Mouse (Mus musculus): ENCODE results near the gene Hic1. TPM values are rescaled to one million over a fixed set of nuclear protein-coding genes. Genes with fewer than 3 reads are reported as not detected.
"Not testable (repeated sequence)": the region's sequence is repeated elsewhere in the genome, so short reads cannot be mapped to it uniquely, and the experiment has no call there.

The Hic1 gene
- total RNA-seq, 1 experiment from 2014 or later, result 17.0 TPM

DNA sequence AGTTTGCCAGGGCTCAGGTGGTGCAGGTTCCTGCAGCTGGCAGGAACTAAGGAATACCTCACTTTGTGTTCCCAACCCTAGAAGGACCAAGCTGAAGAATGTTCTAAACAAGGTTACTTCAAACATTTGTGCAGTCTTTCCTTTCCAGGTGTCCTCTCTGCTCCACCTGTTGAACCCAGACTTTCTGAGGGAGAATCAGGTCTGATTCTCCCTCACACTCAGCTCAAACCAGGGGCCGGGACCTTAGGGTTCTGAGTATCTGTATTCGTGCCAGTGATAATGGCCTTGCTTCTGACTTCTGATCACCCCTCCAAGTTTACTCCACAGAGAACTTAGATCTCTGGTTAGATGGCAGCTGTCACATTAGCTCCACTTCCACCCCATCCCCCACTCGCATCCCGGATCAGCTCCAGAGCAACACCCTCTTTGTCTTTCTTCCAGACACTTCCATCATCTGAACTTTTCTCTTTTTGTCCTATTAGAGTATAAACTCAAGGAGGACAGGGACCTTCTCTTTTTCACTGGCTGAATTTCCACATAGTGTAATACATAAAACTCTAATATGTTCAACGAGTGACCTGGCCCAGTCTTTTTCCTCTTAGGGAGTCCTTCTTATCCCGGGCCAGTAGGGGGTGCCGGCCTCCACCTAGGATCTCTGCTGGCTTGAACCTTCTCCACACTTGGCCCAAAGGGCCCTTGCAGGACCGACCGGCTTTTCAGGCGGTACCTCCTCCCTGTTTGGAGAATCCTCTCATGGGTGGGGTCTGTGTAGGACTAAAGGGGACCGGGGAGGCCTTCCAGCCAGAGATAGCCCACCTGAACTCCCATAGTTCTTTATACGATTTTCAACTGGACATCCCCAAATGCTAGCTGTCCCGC is 23.3 kb upstream of the Hic1 start:
- peak; percentile 93 for DNase-seq

DNA sequence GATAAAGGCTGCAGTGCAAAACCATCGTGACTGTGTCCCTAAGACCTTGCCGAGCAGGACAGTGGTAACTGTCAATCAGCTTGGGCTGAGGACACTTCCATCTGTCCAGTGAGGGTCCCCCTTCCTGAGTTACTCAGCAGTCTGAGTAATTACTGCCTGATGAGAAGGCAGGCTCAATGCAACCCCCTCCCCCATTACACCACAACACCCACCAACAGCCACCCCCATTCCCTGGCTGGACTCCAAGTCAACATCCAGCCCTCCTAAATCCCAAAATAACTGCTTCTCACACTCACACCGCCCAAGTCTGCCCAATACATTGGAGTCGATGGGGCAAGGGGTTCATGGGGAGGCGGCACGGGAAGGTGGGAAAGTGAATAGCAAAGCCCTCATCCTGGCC is 22.5 kb upstream of the Hic1 start:
- DNase-seq, result no peak

DNA sequence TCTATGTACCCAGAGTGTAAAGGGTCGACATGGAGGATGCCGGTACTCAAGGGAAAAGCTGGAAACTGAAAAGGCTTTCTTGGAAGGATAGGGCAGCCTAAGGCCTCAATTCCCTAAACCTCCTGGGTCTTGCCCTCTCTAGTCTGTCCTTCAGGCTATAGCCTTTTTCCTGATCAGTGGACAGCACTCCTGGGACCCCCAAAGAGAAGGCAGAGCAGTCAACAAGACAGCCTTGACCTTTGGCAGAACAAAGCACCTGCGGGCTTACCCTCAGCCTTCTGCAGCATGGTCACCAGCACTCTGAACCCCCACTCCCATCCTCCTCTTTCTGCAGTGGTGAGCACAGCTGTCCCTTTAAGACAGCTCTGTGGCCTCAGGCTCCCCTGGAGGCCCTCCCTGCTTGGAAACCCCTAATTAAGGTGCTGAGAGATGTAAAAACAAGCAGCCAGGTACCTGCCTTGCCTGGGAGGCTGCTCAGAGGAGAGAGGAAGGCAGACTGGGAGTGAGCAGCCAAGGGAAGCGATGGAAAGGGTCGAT is 21.7 kb upstream of the Hic1 start, which contains the start of gene Dph1:
Dph1 (minus strand) TSS at position 337 of the 537 bp plus-strand sequence.
- DNase-seq, result no peak

DNA sequence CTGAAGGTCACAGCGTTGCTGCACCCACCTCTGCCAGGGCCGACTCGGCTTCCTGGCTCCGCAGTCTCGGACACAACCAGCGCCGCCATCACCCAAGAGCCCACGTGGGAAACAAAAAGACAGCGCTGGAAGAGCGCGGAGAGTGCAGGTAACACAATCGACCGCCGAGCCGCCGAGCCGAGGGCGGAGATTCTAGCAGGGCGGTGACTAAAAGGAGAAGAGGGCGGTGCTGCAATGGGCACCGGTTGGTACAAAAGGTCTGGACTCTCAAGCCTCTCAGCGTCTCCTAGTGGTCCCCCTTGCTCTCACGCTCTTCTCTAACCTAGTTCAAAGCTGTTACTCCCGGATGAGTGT is 21.0 kb upstream of the Hic1 start:
- peak; percentile 93 for DNase-seq

DNA sequence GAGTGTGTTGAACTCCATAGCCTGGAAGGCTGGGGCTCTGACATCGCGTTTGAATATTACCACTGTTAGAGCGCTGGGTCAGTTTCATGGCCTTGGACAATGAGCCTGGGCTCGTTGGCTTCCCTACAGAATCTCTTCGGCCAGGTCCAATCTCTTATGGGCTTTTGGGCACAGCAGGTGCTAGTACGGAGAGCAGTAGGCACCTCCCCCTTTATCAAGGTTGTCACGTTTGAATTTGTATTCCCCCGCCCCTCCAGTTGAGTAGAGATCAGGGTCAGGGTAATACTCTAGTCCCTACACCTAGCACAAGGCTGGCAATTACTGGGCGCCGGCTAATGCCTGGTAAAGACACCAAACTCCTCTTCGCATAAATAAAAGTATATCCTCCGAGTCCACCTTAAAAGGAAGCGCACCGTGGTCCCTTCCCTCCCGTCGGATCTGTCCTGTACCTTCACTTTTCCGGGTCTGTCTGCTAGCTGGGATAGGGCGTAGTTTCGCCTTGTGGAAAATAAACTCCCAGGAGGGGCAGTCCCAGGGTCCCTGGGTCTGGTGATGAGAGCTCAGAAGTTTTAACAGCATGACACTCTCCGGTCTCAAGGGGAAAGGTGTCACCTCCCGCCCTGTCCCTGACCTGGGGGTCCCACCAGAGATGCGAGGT is 20.5 kb upstream of the Hic1 start:
- DNase-seq, result no peak

DNA sequence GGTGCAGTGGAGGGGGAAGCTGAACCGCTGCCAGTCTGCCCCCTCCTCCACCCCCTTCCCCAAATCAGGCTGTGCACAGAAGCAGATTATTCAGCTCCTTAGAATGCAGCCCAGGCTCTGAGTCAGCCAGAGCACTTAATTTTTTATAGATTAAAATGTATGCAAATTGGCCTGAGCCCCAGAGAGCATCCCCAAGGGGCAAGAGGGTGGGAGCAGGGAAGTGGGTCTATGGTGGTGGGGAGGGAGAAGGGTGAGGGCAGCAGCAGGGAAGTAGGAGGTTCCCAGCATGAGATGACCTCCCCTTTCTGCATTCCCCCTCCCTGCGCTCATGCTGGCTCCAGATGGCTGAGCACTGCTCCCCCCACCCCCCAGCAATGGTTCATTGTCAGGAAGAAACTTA is 15.7 kb upstream of the Hic1 start:
- DNase-seq, result peak; percentile 2

DNA sequence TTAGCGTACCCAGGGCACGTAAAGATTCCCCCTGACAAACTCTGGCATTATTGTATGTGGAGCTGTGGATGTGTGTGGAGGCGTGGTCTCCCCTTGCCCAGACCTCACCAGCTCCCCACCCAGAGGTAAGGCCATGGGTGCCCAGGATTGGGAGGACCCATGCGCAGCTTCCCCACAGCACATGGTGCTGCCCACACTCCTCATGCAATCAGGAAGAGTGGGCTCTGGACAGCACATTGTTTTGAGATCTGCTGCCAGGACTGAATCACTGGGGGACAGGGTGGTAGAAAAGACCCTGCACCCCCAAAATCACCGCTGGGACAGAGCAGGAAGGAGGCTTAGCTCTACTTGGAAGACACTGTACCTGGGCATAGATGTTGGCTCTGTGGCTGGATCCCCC is 15.3 kb upstream of the Hic1 start:
- peak; percentile 3 for DNase-seq

DNA sequence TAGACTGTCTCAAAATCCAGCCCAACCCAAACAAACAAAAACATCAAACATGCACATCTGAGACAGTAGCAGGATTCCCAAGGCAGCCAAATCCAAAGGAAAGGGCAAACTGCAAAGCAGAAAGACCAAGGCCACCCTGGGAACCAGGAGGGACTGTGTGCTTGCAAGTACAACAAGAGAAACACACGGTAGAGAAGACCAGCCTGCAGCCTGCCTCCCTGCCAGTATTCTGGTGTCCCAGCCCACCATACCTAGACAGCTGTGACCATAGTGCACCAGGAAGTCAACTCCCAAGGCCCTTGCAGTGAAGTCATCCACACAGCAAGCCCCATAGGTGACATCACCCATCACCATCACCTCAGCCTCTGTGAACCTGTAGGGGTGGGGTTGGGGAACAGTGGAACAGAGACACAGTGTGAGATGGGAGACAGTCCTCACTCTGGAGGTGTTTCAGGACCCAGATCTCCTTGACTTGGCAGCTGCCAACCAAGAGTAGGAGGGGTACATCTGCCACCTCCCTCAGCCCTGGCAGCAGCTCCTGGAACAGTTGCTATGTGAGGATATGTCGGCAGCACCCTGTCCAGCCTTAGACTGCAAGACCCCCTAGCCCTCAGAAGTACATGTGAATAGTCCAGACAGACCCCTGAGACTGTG is 14.7 kb upstream of the Hic1 start:
- DNase-seq, result peak; percentile 11

DNA sequence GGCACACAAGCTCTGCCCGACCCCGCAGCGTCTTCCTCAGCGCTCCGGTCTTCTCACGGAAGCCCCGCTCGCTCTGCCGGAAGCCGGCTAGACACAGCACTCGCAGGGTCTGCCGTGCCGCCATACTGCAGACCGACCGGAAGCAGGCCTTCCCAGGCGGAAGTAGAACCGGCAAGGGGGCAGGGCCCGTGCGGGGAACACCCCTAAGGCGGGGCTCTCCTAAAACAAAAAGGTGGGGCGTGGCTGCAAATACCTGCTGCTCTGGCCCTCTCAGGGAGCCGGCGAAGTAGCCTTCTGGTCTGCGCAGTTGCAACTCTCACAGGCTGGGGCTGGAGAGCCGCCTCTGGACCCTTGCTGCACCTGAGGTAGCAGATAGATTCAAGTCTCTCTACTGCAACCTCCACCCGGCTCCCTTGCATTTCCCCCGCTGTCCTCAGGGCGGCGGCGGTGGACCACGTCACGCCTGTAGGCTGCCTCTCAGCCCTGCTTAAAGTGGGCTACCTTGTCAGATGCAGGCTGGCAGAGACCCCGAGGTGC is 9.4 kb upstream of the Hic1 start, which contains the start of gene Ovca2:
Ovca2 (minus strand) TSS at position 164 of the 537 bp plus-strand sequence.
- peak; percentile 95 for DNase-seq

DNA sequence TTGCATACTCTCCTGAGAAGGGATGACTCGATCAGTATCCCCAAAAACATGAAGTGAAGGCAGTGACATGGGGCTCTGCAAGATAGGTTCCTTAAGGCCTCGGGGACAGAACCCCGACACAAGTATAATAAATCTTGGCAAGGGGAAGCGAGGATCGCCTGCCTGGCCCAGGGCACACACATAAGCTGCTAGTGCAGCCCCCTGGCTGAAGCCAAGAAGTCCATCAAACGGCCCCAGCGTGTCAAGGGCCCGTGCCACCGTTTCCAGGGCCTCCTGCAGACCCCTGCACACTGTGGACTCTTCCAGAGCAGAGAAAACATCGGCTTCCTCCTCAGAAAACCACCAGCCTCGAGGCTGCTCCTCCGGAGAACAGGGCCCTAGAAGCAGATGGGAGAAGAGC is 8.7 kb upstream of the Hic1 start:
- DNase-seq, result peak; percentile 14

DNA sequence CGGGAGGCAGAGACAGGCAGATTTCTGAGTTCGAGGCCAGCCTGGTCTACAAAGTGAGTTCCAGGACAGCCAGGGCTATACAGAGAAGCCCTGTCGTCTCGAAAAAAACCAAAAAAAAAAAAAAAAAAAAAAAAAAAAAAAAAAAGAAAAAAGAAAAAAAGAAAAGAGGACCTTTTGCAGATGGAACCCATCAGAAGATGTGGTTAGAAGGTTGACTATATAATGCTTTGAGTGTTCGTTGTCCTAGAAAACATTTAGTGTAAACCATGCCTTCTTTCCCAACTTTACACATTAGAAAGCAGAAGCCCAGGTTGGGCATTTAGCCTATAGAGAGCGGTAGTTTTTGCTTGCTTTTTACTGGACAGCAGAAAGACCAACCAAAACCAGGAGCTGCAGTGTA is 5.3 kb upstream of the Hic1 start:
- not testable (repeated sequence) for DNase-seq

DNA sequence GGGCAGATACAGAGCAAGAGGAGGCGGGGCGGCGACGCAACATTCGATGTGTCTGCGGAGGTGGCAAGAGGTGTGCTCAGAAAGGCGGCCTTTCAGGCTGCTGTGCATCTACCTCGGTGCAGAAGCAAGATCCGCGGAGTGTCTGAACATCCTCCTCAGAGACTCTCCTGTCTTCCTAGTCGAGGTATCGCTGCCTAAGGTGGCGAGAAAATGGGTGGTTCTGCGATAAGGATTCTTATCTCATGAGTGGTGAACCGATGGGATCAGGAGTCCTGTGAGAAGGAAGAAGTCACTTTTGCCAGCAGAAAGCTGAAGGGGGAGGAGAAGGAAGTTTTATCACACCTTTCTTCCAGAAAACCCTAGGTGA is 4.5 kb upstream of the Hic1 start:
- no peak for DNase-seq

DNA sequence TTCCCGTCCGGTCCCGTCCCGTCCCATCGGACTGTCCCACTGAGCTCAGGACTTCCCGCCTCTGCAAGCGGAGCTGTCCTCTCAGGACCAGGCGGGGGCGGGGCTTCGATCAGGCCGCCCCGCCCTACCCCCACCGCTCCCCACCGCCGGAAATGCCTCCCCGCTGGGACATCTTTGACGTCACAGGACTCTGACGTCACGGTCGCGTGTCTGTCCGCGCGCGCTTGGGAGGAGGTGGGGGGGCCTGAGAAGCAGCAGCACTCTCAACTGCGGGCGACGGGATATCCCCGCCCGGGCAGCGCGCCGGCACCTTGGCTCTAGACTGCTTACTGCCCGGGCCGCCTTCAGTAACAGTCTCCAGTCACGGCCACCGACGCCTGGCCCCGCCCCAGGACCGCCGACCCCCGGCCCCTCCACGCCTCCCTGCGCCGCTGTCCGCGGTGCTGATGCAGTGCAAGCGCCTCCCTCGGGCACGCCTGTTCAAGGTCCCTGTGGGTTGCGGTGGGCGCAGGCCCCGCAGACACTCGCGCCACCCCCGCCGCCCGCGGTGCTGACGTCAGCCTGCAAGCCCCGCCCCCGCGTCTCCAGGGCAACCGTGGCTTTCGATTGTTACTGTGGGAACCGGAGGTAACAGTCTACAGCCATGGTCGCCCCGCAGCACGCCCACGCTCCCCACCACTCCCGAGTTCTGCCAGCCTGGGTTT is 3.9 kb upstream of the Hic1 start:
- DNase-seq, result peak; percentile 94

DNA sequence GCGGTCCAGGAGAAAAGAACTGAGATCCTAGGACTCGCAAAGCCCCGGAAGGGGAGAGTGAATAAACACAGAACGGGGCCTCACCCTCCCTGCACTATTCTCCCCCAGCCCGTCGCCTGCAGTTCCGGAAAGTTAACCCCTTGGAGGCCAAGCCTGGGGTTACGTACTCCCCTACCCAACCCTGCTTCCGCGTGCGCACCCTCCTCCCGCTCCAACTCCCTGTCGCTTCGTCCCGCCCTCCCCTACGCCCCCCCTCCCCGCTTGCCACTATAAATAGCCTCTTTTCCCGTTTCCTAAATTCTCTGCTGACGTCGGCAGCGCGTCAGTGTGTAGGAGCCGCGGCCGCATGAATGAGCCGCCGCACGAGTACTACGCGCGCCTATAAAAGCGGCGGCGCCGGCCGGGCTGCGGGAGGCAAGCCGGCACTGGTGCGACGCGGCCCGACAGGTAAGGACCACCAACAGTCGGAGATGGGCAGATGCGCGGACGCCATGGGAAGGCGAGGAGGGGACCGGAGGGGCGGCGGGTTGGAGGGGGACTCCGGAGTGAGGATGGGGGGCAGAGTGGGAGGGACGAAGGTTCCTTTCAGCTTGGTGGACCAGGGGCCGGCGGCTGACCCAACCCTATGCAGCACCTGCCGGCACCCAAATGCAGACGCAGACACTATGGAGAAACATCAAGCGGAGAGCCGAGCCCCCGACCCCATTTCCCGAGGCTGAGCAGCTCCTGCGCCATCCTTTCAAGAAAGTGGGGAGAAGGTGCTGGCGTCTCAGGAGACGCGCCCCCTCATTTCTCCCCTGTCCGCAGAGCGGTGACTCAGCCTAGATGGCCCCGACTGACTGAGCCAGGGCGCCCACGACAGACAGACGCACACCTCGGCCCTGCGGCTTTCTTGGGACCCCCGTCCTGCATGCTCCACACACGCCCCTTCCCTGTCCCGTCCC is 3.1 kb upstream of the Hic1 start:
- DNase-seq, result no peak

DNA sequence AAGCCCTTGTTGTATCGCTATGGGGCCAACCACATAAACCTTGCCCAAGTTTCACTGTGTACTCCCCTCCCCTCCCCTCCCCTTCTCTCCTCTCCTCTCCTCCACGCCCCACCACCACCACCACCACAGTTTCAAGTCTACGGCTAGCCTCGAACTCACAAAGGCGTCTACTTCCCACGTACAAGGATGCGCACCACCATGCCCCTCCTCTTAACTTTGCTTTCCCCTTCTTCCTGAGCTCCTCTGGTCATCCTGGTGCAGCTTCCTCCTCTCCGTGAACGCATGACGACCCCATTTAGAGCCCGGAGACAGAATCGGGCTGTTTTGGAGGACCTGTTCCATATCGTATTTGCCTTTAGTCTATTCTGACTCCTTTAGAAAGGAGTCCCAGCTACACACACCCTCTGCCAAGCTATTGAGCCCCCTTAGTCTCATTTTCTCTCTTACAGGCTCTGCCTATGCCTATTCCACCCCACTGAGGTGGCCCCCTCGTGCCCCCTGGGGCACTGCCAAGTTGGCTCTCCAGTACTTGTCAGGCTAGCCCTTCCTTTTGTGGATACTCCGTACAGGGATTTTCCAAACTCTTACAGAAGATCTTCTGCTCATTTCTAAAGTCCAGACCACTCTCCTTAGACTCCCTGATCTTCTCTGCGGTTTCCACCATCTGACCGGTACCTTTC is 2.0 kb upstream of the Hic1 start:
- DNase-seq, result no peak

DNA sequence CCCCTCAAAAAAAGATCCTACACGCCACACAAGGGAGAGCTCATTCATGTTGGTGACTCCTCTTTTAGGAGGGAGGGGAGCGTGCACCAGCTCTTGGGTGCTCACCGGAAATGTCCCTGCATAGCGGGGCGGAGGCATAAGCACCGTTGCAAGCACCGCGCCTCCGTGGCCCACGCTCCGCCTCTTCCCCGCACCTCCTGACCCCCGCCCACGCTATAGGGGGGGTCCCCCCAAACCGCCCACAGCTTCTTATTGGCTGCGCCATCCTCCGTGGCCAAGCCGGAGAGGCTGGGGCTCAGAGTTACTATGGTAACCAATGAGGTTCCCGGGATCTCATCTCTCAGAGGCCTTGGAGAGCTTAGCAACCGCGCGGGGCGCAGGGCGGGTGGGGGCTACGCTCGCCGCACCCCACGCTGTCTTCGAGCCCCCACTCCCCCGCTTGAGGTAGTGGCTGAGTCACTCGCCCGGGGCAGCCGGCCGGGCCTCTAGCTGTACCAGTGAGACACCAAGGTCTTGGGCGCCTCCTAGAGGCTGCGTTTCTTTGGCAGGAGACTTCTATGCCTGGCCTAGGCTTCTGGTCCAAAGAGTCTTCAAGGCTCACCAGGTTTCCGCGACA is 925 bp upstream of the Hic1 start:
- peak; percentile 95 for DNase-seq

DNA sequence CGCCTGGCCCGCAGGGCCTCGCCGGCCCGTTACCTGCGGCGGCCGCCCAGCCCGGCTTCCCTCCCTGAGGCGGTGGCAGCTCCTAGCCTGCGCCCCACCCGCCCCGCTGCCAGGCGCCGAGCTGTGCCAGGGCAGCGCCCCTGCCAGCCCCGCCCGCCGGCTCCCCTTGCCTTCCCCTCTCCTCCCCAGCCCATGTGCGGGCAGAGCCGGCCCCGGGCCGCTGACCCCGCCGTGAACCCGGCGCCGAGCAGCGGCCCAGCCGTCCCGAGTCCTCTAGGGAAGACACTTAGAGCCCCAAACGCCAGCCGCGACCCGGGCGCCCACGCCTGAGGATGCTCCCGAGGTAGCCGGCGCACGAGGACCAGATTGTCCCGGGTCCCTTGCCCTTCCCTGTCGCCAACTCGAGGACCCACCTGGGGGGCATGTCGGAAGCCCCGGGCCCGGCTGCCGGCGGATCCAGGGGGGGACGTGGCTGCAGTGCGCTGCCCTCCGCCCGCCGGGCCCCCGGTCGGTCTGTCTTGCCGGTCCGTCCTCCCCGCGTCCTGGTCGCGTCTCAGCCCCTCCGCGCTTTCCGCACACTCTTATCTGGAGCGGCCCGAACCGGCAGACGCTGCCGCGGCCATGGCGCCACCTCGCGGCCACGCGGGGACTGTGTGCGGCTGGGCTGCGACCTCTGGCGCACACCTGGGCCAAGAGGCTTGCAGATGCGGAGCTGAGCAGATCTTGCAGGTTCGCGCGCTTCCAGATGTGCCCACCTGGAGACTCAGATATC is 543 bp downstream of the Hic1 start:
- DNase-seq, result peak; percentile 92

DNA sequence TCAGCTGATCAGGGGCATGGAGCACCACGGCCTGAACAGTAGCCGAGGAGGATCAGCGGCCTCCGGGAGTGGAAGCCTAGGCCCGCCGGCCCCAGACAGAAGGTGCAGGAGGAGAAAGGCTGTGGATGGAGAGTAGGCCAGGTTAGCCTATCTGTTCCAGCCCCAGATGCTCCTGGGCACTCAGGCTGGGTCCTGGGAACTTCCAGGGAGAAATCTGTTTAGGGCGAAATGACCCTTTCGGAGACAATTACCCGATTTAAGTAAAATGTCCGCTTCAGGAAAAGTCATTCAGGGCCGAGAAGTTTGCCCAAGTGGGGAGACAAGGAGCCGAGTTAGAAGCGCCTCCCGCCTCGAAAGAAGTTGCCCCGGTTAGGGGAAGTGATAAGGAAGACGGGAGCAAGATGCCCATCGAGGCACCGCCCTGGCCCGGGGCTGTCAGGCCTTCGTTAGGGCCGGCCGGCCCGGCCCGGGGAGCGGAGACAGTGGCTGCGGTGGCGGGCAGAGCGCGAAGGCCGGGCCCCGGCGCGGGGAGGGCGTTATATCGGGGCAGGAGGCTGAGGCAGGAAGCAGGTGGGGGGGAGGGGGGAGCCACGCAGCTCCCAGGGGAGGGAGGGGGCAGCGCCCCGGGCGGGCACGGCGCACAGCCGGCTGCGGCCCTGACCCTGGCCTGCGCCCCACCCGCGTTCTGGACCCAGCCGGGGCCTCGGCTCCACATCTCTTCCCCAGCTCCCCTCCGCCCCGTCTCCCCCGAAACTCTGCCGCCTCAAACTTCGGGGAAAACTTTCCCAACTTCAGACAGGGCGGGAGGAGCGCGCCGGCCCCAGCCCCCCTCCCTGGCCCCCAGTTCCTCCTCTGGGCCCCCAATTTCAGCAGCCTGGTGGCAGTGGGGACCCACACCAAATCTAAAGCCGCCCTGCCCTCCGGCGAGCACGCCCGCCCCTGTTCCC is 1.4 kb downstream of the Hic1 start:
- peak; percentile 43 for DNase-seq

Measured in adrenal gland, postnatal 14 days (tissue).